Mouse (Mus musculus) hindbrain, postnatal 0 days (tissue): Measurements from ENCODE around the gene Msn. TPM values are rescaled to one million over a fixed set of nuclear protein-coding genes. Genes with fewer than 3 reads are reported as not detected.

Experiments
- ATAC-seq: fragments of 200-750 bp; cut with Nextera tagmentation; 2 replicates; pipeline ENCODE4 v1.8.0; 2017; ENCODE audit warnings: mild to moderate bottlenecking, moderate TSS enrichment, moderate library complexity
- DNase-seq: peaks from one replicate; pipeline ENCODE4 v3.0.0-alpha.2; 2015; ENCODE audit warnings: low spot score
- H3K27ac ChIP-seq: fragments of 300-500 bp; sonication (generic); 2 replicates; pipeline ENCODE4 v1.5.1; 2014; ENCODE audit warnings: mild to moderate bottlenecking
- H3K27me3 ChIP-seq: fragments of 300-500 bp; sonication (generic); 2 replicates; pipeline ENCODE4 v1.6.1; 2014; ENCODE audit warnings: low read length, mixed read lengths; ENCODE audit not compliant: insufficient read depth
- H3K36me3 ChIP-seq: fragments of 300-500 bp; sonication (generic); 2 replicates; pipeline ENCODE4 v1.6.1; 2014; ENCODE audit warnings: low read length, mixed read lengths; ENCODE audit not compliant: insufficient read depth
- H3K4me1 ChIP-seq: fragments of 300-500 bp; sonication (generic); 2 replicates; pipeline ENCODE4 v1.6.1; 2014; ENCODE audit warnings: antibody characterized with exemption, low read length, mixed read lengths; ENCODE audit not compliant: insufficient read depth
- H3K4me2 ChIP-seq: fragments of 300-500 bp; sonication (generic); 2 replicates; pipeline ENCODE4 v1.6.1; 2014; ENCODE audit warnings: low read depth, mild to moderate bottlenecking, low read length, moderate library complexity, mixed read lengths
- H3K4me3 ChIP-seq: fragments of 300-500 bp; sonication (generic); 2 replicates; pipeline ENCODE4 v1.5.1; 2014; ENCODE audit warnings: low read length
- H3K9ac ChIP-seq: fragments of 300-500 bp; sonication (generic); replicated peaks from 2 replicates; pipeline ENCODE4 v1.6.1; 2014; ENCODE audit warnings: mild to moderate bottlenecking, low read length, moderate library complexity, mixed read lengths
- H3K9me3 ChIP-seq: fragments of 300-500 bp; sonication (generic); 2 replicates; pipeline ENCODE4 v1.6.1; 2016; ENCODE audit warnings: low read length, mixed read lengths
- CTCF ChIP-seq: IDR thresholded peaks from 2 replicates; pipeline ENCODE4 v1.5.1; 2016; ENCODE audit warnings: antibody characterized with exemption, control low read depth, low read depth
- WGBS: fragments of 180-500 bp; shearing (Covaris S2); extraction: QIAGEN DNeasy Blood & Tissue Kit; methylation state at CpG from one replicate; pipeline ENCODE4 v1.1.7; 2014; 5-methylcytosine and 5-hydroxymethylcytosine counted together
- polyA plus RNA-seq: library from polyadenylated mRNA; unstranded; fragments of >200 nt; fragmentation: Nextera tagmentation; extraction: Ambion mirVana; gene quantifications from 2 replicates; pipeline ENCODE4 v1.2.1, GENCODE M21; 2015
- total RNA-seq: library from RNA; depleted of rRNA; stranded (reverse); fragments of >200 nt; gene quantifications from 2 replicates; pipeline ENCODE4 v1.2.3, GENCODE M21; 2014

Msn gene
- total and polyA plus RNA-seq, 2 experiments from 2014 or later = 23.7 to 31.6 TPM

- no peak overlapping the region for H3K4me2 ChIP-seq
- no peak for DNase-seq
- no peaks in the 10 kb centered on the region for H3K27me3 ChIP-seq
- ATAC-seq = no peak
- no peak overlapping the region for H3K4me3 ChIP-seq
- H3K4me1 ChIP-seq = no peaks in the 10 kb centered on the region
- WGBS = 86% methylated on average over 3 of the region's 3 CpGs
- H3K27ac ChIP-seq = no peak overlapping the region
- no peak for TF ChIP-seq CTCF
- no peak overlapping the region for H3K9ac ChIP-seq
- no peaks in the 10 kb centered on the region for H3K36me3 ChIP-seq
- no peaks in the 10 kb centered on the region for H3K9me3 ChIP-seq
These were observed 31.0 kb downstream of the Msn start for GRCm38 (mm10) chrX:96126803-96127202.

GRCm38 (mm10) chrX:96130139-96130538 lies 34.3 kb downstream of the Msn start:
- 52% methylated on average over 5 of the region's 5 CpGs for WGBS
- ATAC-seq (no peak), DNase-seq (peak; percentile 5)
- Histone ChIP-seq H3K27ac (no peak overlapping the region), H3K4me3 (no peak overlapping the region), H3K9ac (no peak overlapping the region), H3K4me2 (no peak overlapping the region), H3K9me3 (no peaks in the 10 kb centered on the region), H3K36me3 (no peaks in the 10 kb centered on the region), H3K27me3 (no peaks in the 10 kb centered on the region), H3K4me1 (no peaks in the 10 kb centered on the region)
- no peak for TF ChIP-seq CTCF

DNA sequence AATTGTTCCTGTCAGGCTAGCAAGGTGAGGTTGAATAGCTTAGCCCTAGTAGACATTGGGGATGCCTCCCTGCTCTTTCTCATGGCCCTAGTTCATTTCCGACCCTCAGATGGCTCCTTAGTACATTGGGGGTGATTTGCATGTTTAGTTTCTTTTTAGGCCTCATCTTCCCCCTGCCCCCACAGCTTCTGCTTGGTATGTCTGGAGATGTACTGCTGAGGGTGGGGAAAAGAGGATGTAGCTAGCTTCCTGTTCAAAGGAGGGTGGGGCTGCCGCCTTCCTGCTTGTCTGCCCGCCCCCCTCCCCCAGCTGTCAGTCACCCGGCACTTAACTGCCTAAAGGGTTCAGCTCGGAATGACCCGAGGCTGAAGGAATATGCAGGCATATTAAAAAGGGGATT lies 34.8 kb downstream of the Msn start:
- TF ChIP-seq CTCF = no peak
- no peak overlapping the region for H3K9ac ChIP-seq
- no peaks in the 10 kb centered on the region for H3K36me3 ChIP-seq
- DNase-seq (no peak), ATAC-seq (no peak)
- H3K4me2 ChIP-seq = no peak overlapping the region
- no peaks in the 10 kb centered on the region for H3K4me1 ChIP-seq
- H3K4me3 ChIP-seq = no peak overlapping the region
- no peaks in the 10 kb centered on the region for H3K9me3 ChIP-seq
- 72% methylated on average over 6 of the region's 6 CpGs for WGBS
- no peak overlapping the region for H3K27ac ChIP-seq
- H3K27me3 ChIP-seq = no peaks in the 10 kb centered on the region

DNA sequence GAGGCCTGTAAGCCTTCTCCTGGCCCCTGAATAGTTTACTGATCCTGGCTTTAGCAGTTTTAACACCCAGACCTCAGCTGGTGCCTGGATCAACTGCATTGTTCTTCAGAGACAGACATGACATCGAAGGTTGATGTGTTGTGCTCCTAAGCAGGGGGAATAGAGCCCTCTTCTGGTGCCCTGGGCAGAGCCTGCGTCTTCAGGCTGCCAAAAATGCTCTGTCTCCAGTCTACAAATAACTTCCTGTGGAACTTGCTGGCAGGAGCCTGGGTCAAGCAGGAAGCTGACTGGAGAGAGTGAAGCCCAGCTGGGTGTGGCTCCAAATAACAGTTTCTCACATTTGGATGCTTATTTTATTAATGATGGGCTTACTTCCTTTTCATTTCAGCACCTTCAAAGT lies 37.4 kb downstream of the Msn start:
- Histone ChIP-seq H3K4me2 (no peak overlapping the region), H3K4me3 (no peak overlapping the region), H3K27ac (no peak overlapping the region), H3K4me1 (no peaks in the 10 kb centered on the region), H3K9me3 (no peaks in the 10 kb centered on the region), H3K9ac (no peak overlapping the region), H3K36me3 (no peaks in the 10 kb centered on the region), H3K27me3 (no peaks in the 10 kb centered on the region)
- WGBS = 32% methylated on average over 2 of the region's 2 CpGs
- peak; percentile 23 for TF ChIP-seq CTCF
- no peak for ATAC-seq
- peak; percentile 25 for DNase-seq

DNA sequence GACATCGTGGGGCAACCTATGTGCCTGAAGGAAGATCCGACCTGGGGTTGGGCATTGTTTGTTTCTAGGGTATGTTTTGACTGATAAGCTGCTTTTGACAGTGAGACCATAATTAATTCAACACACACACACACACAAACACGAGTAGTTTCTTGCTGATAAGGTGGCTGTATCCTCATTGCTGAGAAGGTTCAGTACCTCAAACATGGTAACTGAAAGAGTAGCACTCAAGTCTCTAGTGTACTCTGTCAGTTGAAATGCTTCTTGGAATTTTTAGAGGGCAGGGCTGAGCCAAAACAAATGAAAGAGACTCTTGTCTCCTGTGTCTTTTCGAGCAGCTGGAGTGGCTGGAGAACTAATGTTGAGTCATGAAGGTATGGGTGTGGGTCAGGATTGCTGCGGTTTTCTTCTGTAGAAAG lies 38.4 kb downstream of the Msn start:
- Histone ChIP-seq H3K4me2 (no peak overlapping the region), H3K27me3 (no peaks in the 10 kb centered on the region), H3K9ac (no peak overlapping the region), H3K4me1 (no peaks in the 10 kb centered on the region), H3K36me3 (no peaks in the 10 kb centered on the region), H3K4me3 (no peak overlapping the region), H3K9me3 (no peaks in the 10 kb centered on the region), H3K27ac (no peak overlapping the region)
- TF ChIP-seq CTCF = no peak
- 75% methylated on average over 5 of the region's 5 CpGs for WGBS
- ATAC-seq (no peak), DNase-seq (no peak)

DNA sequence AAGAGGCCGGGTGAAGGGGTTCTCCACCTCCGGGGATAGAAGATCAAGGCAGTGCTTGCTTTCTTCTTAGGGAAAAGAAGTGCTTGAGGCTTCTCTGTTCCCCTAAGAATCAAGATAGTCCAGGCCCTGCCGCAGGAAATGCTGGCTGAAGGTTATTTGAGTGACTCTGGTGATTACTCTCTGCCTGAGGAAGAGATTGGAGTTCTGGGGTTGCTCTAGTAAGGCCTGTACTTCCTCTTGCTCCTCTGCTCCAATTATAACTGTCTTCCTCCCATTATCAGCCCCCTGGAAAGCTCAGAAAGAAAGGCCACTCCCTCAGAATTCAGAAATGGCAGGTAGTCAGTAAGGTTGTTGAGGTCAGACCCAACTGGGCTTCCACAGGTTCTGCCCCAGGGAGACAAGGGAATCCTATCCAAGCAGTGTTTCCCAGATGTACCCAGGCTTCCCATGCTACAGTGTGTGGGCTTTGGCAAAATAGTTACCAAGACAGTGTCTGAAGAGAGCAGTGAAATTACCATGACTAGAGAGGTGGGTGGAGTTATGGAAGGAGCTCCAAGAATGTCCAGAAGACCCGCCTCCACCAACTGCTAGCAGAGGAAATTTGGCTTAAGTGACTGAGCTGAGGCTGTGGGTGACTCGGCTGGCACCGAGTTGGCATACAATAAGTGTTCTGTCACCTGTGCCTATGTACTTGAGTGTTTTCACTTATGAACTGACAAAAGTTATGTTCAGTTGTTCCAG lies 39.2 kb downstream of the Msn start:
- DNase-seq = no peak

GRCm38 (mm10) chrX:96135581-96135980 lies 39.7 kb downstream of the Msn start:
- H3K36me3 ChIP-seq = no peaks in the 10 kb centered on the region
- no peaks in the 10 kb centered on the region for H3K4me1 ChIP-seq
- no peaks in the 10 kb centered on the region for H3K27me3 ChIP-seq
- H3K4me3 ChIP-seq = no peak overlapping the region
- H3K4me2 ChIP-seq = no peak overlapping the region
- no peak for TF ChIP-seq CTCF
- no peak overlapping the region for H3K9ac ChIP-seq
- H3K27ac ChIP-seq = no peak overlapping the region
- DNase-seq (no peak), ATAC-seq (no peak)
- H3K9me3 ChIP-seq = no peaks in the 10 kb centered on the region
- WGBS = 83% methylated on average over 4 of the region's 4 CpGs

More for the DNA sequence above, 39.2 kb downstream of the Msn start:
- Histone ChIP-seq H3K9ac (no peak overlapping the region), H3K4me3 (no peak overlapping the region), H3K27ac (no peak overlapping the region), H3K9me3 (no peaks in the 10 kb centered on the region), H3K4me1 (no peaks in the 10 kb centered on the region), H3K4me2 (no peak overlapping the region), H3K36me3 (no peaks in the 10 kb centered on the region), H3K27me3 (no peaks in the 10 kb centered on the region)
- 70% methylated on average over 6 of the region's 6 CpGs for WGBS
- no peak for TF ChIP-seq CTCF
- ATAC-seq = no peak
